Mouse (Mus musculus): ENCODE data around the gene Gm20388. TPM values are rescaled to one million over a fixed set of nuclear protein-coding genes. Genes with fewer than 3 reads are reported as not detected.
A peak's percentile ranks its signal among the peaks of the same experiment; 100 is the strongest.

The Gm20388 gene
- total RNA-seq, 2 experiments from 2014 or later, result 1.3 to 8.5 TPM

DNA sequence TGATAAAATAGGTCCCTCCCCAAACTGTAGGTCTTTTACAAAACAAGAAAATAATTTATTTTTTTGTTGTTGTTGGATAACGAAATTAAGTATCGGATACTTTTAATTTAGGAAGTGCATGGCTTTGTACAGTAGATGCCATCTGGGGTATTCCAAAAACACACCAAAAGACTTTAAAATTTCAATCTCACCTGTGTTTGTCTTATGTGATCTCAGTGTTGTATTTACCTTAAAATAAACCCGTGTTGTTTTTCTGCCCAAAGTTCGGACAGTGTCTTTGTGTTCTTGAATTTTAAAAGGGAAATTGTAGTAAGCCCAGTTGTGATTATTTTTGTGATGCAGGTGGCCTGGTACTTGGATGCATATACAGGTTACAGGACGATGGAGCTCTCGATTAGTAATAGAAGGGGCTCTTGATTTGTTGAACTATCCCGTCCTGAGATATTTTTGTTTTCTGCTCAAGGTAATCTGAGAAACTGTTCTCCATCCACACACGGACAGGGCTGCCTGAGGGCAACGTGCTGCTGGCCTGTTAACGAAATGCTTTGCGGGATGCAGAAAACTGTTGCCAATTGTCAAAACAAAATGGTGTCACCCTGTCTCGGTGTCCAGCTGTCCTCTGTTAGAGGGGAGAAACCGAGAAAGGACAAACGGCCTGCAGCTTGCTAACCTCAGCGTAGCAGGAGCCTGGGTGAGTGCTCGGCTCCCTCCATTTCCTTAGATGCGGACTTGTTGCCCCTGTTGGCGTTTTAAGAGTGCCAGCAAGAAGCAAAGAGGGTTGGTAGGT lies 1208.2 kb downstream of the Gm20388 start:
- no peak for DNase-seq (ENCODE audit: low spot score in 2 of 2)

GRCm38 (mm10) chr8:121119635-121120455 lies 1209.2 kb downstream of the Gm20388 start:
- no peak for DNase-seq (ENCODE audit: low spot score in 2 of 2)

DNA sequence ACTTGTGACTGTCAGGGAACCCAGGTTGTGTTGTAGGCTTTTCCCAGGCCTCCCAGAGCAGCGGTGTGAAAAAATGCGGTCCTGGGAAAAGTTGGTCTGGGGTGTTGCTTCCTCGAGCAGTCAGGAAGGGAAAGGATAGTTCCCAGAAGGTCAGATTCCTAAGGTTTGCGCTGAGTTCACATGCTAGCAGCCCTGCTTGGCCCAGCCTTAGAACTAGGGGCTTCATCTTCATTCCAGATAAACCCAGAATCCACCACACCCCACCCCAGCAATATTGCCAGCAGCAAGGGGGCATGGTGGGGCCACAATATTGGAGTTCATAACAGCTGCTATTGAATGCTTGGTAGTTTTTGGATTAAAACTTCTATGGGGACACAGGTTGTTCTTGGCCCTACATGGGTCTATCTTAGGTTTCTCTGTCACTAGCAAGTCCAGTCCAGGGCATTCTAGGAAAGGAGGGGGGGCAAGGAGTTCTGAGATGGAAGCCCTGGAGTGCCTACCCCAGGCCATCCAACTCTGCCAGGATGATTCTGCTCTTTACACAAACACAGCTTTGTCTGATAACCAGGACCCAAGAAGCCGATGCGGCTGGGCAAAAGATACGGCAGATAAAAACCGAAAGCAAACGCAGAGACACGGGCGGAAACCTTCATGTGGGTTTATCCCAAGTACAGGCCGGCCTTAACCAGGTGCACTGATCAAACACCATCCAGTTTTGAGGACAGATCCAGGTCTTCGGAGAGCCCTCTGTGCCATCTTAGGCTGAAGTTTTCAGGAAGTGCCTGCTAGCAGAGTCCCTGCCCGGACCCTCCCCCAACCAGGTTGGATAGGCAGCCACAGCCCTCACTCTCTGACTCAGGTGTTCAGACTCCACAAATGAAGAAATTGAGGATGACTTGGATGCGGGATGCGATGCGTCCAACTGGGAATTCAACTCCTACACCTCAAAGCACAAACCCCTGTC lies 1210.1 kb downstream of the Gm20388 start:
- no peak for DNase-seq (ENCODE audit: low spot score in 2 of 2)

- DNase-seq (ENCODE audit: low spot score in 2 of 2), result no peak
Observed at GRCm38 (mm10) chr8:121121704-121122103, 1211.1 kb downstream of the Gm20388 start.

DNA sequence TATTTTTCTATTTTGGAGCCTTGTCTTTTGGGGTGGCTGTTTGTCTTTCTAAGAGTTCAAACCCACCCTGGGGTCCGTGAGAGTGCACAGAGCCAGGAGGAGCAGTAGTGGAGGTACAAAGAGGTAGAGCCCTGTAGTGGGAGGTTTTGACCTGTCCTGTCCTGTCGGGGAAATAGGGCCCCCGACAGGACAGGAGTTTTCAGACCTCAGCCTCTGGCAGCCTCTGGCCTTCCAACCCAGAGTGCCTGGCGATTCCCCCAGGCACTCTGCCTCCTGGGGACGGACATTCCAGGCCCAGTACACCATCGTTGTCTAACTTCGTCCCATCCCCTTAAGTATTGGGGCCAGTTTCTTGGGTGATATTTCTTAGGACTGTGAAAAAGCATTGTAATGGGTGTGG lies 1211.7 kb downstream of the Gm20388 start:
- DNase-seq (ENCODE audit: low spot score in 2 of 2), result no peak

GRCm38 (mm10) chr8:121123113-121123512 lies 1212.5 kb downstream of the Gm20388 start:
- no peak for DNase-seq (ENCODE audit: low spot score in 2 of 2)

DNA sequence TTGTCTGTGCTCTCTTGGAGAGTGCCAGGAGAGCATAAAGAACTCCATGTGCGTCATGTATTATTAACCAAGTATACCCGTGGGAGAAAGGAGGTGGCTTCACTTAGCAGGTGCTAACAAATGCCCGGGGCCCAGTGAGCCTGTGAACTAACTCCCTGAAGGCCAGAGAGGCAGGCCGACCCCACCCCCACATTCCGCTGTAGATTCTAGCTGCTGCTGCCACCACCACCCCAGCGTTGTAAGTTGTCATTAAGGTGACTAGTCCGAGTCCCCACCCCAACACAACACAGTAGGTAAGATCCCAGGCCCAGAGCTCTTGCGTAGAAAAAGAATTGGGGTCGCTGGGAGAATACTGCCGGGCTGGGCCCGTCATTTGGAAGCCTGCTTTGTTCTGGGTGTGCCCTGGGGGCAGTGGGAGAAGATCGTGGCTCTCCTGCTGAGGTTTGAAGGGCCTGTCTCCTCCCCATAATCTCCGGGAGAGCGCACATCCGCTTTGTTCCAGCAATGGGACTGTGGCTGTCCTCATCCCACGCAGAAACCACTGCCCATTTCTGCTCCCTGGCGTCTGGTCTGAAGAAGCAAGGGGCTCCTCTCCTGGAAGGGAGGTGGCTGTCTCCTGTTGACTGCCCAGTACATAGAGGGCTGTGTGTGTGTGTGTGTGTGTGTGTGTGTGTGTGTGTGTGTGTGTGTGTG lies 1214.1 kb downstream of the Gm20388 start:
- DNase-seq (ENCODE audit: low spot score in 2 of 2), result no peak

GRCm38 (mm10) chr8:121125311-121125876 lies 1214.8 kb downstream of the Gm20388 start:
- DNase-seq (ENCODE audit: low spot score in 2 of 2), result peak; percentile 65 to 66

DNA sequence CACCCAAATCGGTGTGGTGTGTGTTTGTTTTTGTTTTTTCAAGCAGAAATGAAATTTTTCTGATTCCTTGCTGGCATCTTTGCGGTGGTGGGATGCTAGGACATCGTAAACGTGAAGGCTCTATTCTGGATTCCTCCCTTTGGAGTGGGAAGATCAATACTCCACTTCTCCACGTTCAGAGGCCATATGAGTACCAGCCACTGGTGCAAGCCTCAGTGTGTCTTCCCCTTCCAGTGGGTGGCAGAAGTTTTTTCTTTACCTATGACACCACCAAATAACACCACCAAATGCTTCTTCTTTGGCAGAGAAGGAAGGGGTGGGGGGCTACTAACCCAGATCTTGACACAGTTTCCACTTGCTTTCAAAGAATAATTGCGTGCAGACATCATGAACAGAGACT lies 1215.5 kb downstream of the Gm20388 start:
- no peak for DNase-seq (ENCODE audit: low spot score in 2 of 2)

DNA sequence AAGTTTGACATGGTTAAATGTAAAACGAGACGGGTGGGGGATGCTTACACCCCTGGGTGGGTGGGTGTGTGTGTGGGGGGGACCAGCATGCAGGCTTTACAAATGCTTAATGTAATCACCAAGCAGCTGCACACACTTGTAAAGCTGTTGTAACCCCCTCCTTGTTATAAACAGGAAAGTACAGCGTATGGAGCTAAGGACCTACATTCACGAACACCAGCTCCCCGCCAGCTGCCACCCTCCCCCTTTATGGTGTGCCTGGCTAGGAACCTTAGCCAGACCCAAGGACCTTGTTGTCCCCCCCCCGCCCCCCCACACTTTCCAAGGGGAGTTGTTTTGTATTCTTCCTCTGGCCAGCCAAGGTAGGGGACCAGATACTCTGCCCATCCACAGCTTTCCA lies 1216.1 kb downstream of the Gm20388 start:
- DNase-seq (ENCODE audit: low spot score in 2 of 2), result no peak

GRCm38 (mm10) chr8:121127291-121127701 lies 1216.7 kb downstream of the Gm20388 start:
- DNase-seq (ENCODE audit: low spot score in 2 of 2), result no peak

GRCm38 (mm10) chr8:121127756-121128375 lies 1217.2 kb downstream of the Gm20388 start, which contains the start of gene Foxl1:
TSS of gene Foxl1 (plus strand) at chr8:121127940.
- no peak for DNase-seq (ENCODE audit: low spot score in 2 of 2)

GRCm38 (mm10) chr8:121128531-121129264 lies 1218.1 kb downstream of the Gm20388 start:
- no peak for DNase-seq (ENCODE audit: low spot score in 2 of 2)

DNA sequence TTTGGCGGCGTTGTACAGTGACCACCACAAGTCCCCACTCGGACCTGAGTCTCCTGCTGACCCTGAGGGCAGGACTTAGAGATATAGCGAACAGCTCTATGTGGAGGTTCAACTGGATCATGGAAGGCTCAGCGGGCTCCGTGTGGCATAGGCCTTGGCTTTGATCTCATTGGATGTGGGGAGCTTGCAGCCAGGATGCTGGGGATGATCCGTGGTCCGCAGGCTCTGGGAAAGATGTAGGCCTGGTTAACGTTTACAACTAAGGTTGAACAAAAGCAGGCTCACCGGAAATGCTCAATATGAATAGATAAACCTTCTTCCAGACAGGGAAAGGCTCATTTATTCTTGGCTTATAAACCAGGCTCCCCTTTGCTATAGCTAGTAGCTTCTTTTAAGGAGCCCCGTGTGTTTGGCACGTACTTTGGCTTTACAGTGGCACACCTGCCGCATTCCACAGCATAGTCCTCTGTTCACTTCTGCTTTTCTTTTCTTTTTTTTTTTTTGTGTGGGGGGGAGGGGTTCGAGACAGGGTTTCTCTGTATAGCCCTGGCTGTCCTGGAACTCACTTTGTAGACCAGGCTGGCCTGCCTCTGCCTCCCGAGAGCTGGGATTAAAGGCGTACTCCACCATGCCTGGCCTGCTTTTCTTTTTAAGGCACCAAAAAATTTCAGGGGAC lies 1218.8 kb downstream of the Gm20388 start:
- DNase-seq (ENCODE audit: low spot score in 2 of 2), result no peak

DNA sequence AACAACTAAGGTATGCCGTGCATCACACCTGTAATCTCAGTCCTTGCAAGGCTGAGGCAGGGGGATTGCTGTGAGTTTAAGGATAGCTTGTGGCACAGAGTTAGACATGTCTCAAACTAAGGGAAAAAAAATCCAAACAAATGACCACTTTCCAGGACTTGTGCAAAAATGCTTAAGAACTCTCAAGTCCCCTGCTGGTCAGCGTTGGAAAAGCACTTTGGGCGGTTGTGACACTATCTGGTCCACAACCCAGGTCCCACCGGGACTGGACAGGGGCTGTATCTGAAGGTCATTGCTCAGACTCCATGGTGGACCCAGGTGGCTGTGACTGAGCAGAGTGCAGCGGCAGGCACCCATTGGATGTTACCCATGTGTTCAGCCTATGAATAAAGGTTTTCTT lies 1219.9 kb downstream of the Gm20388 start:
- DNase-seq (ENCODE audit: low spot score in 2 of 2), result no peak

- no peak for DNase-seq (ENCODE audit: low spot score in 2 of 2)
Observed at GRCm38 (mm10) chr8:121132961-121133513, 1222.4 kb downstream of the Gm20388 start.

- no peak for DNase-seq (ENCODE audit: low spot score in 2 of 2)
Observed at GRCm38 (mm10) chr8:121134102-121134501, 1223.5 kb downstream of the Gm20388 start.

DNA sequence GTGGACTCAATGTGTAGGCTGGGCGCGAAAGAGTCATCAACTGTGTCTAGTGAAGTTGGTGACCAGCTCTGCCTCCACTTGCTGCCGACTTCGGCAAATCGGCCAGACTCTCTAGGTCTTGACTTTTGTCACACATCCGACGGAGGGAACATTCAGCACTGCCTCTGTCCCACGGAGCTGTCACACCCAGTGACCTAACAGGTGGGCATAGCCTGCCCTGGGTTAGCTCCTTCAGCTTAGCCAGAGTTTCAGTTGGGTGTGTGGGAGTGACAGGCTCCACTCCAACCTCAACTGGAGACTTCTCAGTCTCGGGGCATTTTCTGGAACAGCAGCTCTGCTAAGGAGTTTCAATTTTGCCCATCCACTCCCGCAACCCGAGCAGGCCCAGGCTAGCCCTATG lies 1223.9 kb downstream of the Gm20388 start:
- DNase-seq (ENCODE audit: low spot score in 2 of 2), result no peak

Data from adrenal gland, adult 18-20 months (tissue).